Mouse (Mus musculus) olfactory bulb, adult 2 months (tissue): ENCODE results near the gene Rnf169.

Source experiments
- CTCF ChIP-seq: fragments of 200-500 bp; IDR thresholded peaks from 2 replicates; pipeline ENCODE4 v1.5.1; 2012; ENCODE audit warnings: low read depth, mild to moderate bottlenecking, low read length, moderate library complexity; ENCODE audit not compliant: insufficient read depth
- POLR2A ChIP-seq: fragments of 200-500 bp; IDR thresholded peaks from 2 replicates; pipeline ENCODE4 v1.6.1; 2012; ENCODE audit warnings: mild to moderate bottlenecking, low read depth, low read length, moderate library complexity; ENCODE audit not compliant: insufficient read depth

DNA sequence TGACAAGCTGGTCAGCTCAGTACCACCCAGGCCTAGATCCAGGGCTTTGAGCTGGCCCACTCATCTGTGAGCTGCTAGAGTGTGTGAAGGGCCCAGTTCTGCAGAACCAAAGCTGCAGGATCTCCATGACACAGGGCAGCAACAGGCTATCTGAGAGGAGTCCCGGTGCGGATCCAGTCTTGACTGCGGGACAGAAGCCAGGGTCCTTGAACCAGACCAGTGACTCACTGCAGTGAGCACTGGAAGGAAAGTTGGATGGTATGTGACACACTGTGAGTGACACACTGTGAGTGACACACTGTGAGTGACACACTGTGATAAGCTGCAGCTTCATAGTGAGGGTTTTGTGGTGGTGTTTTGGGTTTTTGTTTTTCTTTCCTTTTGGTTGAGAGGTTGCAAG is 35.7 kb downstream of the Rnf169 start:
- TF ChIP-seq CTCF (no peak), POLR2A (no peak)
